Mouse (Mus musculus) kidney, adult 2 months (tissue): ENCODE measurements around the gene Fbxo46. TPM values are rescaled to one million over a fixed set of nuclear protein-coding genes. Genes with fewer than 3 reads are reported as not detected.

Experiments
- DNase-seq: peaks from one replicate; pipeline ENCODE4 v3.0.0; 2021
- H3K27ac ChIP-seq: fragments of 200-500 bp; 2 replicates; pipeline ENCODE4 v1.5.1; 2012; ENCODE audit warnings: low read depth, low read length, control low read depth, inconsistent platforms; ENCODE audit not compliant: insufficient read depth
- H3K27me3 ChIP-seq: fragments of 200-500 bp; replicated peaks from 2 replicates; pipeline ENCODE4 v1.6.1; 2012; ENCODE audit warnings: mild to moderate bottlenecking, moderate library complexity, low read length, inconsistent platforms; ENCODE audit not compliant: control insufficient read depth, insufficient read depth
- H3K36me3 ChIP-seq: fragments of 200-500 bp; 2 replicates; pipeline ENCODE4 v1.6.1; 2012; ENCODE audit warnings: mild to moderate bottlenecking, moderate library complexity, low read length, inconsistent platforms; ENCODE audit not compliant: control insufficient read depth, insufficient read depth
- H3K4me1 ChIP-seq: fragments of 200-500 bp; 2 replicates; pipeline ENCODE4 v1.6.1; 2011; ENCODE audit warnings: low read length; ENCODE audit not compliant: control insufficient read depth, insufficient read depth
- H3K4me3 ChIP-seq: fragments of 200-500 bp; 2 replicates; pipeline ENCODE4 v1.5.1; 2011; ENCODE audit warnings: mild to moderate bottlenecking, low read depth, low read length, control low read depth; ENCODE audit not compliant: insufficient read depth
- CTCF ChIP-seq: fragments of 200-500 bp; conservative IDR thresholded peaks from 2 replicates; pipeline ENCODE4 v1.5.1; 2011; ENCODE audit warnings: low read depth, mild to moderate bottlenecking, control low read depth, low read length, moderate library complexity, mixed read lengths; ENCODE audit not compliant: insufficient read depth, insufficient read length
- POLR2A ChIP-seq: fragments of 200-500 bp; IDR thresholded peaks from one replicate; pipeline ENCODE4 v1.6.1; 2011; ENCODE audit warnings: low read depth, low read length, control low read depth
- WGBS: fragments of 180-500 bp; shearing (Covaris S2); methylation state at CpG from one replicate; pipeline ENCODE4 v1.1.7; 2018; 5-methylcytosine and 5-hydroxymethylcytosine counted together
- polyA plus RNA-seq: library from polyadenylated mRNA; depleted of rRNA; stranded (reverse); fragments of >200 nt; gene quantifications from 2 replicates; pipeline ENCODE4 v1.2.3, GENCODE M21; 2012

Fbxo46 gene
- polyA plus RNA-seq, 1 experiment: 9.2 TPM

- DNase-seq: peak; percentile 99
- Histone ChIP-seq H3K27me3 (no peaks in the 10 kb centered on the region), H3K4me3 (peak overlapping the region; percentile 54), H3K4me1 (peaks cover 7% of the 10 kb centered on the region; the same call in 1 of the 2 replicates), H3K27ac (peak overlapping the region; percentile 91), H3K36me3 (peaks cover 1% of the 10 kb centered on the region; the same call in 1 of the 2 replicates)
- TF ChIP-seq CTCF: peak; percentile 66
- TF ChIP-seq POLR2A: no peak
- under 1% methylated on average over 39 of the region's 39 CpGs for whole genome bisulfite sequencing
Measured at GRCm38 (mm10) chr7:19131324-19131848, 11.7 kb downstream of the Fbxo46 start.

GRCm38 (mm10) chr7:19136168-19136567, 16.5 kb downstream of the Fbxo46 start:
- no peak for DNase-seq
- no peaks in the 10 kb centered on the region for H3K27me3 ChIP-seq
- H3K4me3 ChIP-seq: no peak overlapping the region
- H3K4me1 ChIP-seq: peaks cover 3% of the 10 kb centered on the region; the same call in 1 of the 2 replicates
- TF ChIP-seq CTCF (no peak), POLR2A (no peak)
- H3K27ac ChIP-seq: no peak overlapping the region
- peaks cover 1% of the 10 kb centered on the region; the same call in 1 of the 2 replicates for H3K36me3 ChIP-seq
- WGBS: 98% methylated on average over 13 of the region's 13 CpGs

- Histone ChIP-seq H3K27ac (no peak overlapping the region), H3K36me3 (peaks cover 1% of the 10 kb centered on the region; the same call in 1 of the 2 replicates), H3K27me3 (no peaks in the 10 kb centered on the region), H3K4me1 (peaks cover 2% of the 10 kb centered on the region; the same call in 1 of the 2 replicates), H3K4me3 (no peak overlapping the region)
- DNase-seq: no peak
- WGBS: 91% methylated on average over 38 of the region's 38 CpGs
- TF ChIP-seq POLR2A: no peak
- TF ChIP-seq CTCF: no peak
Measured at GRCm38 (mm10) chr7:19136673-19137334, 17.1 kb downstream of the Fbxo46 start.

- no peak overlapping the region for H3K4me3 ChIP-seq
- DNase-seq: peak; percentile 54
- TF ChIP-seq POLR2A (no peak), CTCF (peak; percentile 48)
- H3K27me3 ChIP-seq: no peaks in the 10 kb centered on the region
- no peak overlapping the region for H3K27ac ChIP-seq
- WGBS: 36% methylated on average over 5 of the region's 5 CpGs
- peaks cover 1% of the 10 kb centered on the region; the same call in 1 of the 2 replicates for H3K36me3 ChIP-seq
- H3K4me1 ChIP-seq: no peaks in the 10 kb centered on the region
Measured at GRCm38 (mm10) chr7:19137380-19137779, 17.7 kb downstream of the Fbxo46 start.

GRCm38 (mm10) chr7:19146793-19147192, 27.1 kb downstream of the Fbxo46 start:
- DNase-seq: no peak
- no peak for TF ChIP-seq CTCF
- TF ChIP-seq POLR2A: no peak
- Histone ChIP-seq H3K27me3 (no peaks in the 10 kb centered on the region), H3K4me3 (no peak overlapping the region), H3K27ac (no peak overlapping the region), H3K4me1 (peaks cover 7% of the 10 kb centered on the region; the same call in 1 of the 2 replicates), H3K36me3 (no peaks in the 10 kb centered on the region)
- WGBS: 87% methylated on average over 10 of the region's 10 CpGs

GRCm38 (mm10) chr7:19147497-19148045, 27.9 kb downstream of the Fbxo46 start:
- Histone ChIP-seq H3K27ac (no peak overlapping the region), H3K4me3 (no peak overlapping the region), H3K27me3 (no peaks in the 10 kb centered on the region), H3K4me1 (peaks cover 7% of the 10 kb centered on the region; the same call in 1 of the 2 replicates), H3K36me3 (no peaks in the 10 kb centered on the region)
- WGBS: 36% methylated on average over 6 of the region's 6 CpGs
- no peak for DNase-seq
- no peak for TF ChIP-seq CTCF
- TF ChIP-seq POLR2A: no peak
